Mouse (Mus musculus): ENCODE measurements around the gene Ipo4.

Ipo4 gene

DNA sequence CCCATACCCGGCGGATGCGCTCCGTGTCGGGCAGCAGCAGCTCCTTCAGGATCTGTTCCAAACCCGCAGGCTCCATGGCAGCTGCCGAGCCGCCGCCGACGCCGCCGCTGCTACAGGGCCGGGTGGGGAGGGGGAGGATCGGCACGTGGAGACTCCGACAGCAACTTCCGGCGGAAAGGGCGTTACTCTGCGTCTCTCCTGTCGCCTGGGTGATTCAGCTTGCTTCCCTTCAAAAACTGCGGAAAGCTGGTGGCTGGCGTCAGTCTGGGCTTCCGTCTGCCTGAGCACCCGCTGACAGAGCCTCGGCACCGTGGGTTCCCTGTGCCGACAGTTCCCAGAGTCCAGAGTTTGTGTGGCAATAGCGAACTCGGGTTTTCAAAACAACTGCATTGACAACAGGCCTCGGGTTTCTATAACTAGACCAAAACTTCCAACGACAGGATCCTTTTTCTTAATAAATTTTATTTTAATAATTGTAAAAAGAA is at the start of gene Ipo4:
Gene Ipo4, minus strand, starts transcription at position 435 of the 485 bp plus-strand sequence.
- peak; percentile 97 for ATAC-seq (ENCODE audit: low TSS enrichment)

DNA sequence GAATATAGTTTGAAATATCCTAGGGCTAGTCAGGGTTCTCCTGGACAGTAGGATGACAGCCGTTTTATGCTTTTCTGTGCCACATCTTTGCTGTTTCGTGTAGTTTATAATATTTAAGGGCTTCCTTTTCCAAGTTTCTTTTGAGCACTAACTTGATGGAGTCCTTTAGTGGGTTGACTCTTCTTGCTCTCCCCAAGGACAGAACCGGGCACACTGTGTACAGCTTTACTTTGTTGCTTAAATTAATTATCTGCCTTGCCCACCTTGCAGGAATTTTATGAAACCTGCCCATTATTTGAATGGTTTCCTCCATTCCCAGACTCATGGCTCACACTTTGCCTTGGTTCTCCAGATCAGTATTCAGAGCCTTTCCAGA is 46.3 kb upstream of the Ipo4 start:
- ATAC-seq (ENCODE audit: low TSS enrichment) = no peak; the same call in 1 of the 2 replicates

DNA sequence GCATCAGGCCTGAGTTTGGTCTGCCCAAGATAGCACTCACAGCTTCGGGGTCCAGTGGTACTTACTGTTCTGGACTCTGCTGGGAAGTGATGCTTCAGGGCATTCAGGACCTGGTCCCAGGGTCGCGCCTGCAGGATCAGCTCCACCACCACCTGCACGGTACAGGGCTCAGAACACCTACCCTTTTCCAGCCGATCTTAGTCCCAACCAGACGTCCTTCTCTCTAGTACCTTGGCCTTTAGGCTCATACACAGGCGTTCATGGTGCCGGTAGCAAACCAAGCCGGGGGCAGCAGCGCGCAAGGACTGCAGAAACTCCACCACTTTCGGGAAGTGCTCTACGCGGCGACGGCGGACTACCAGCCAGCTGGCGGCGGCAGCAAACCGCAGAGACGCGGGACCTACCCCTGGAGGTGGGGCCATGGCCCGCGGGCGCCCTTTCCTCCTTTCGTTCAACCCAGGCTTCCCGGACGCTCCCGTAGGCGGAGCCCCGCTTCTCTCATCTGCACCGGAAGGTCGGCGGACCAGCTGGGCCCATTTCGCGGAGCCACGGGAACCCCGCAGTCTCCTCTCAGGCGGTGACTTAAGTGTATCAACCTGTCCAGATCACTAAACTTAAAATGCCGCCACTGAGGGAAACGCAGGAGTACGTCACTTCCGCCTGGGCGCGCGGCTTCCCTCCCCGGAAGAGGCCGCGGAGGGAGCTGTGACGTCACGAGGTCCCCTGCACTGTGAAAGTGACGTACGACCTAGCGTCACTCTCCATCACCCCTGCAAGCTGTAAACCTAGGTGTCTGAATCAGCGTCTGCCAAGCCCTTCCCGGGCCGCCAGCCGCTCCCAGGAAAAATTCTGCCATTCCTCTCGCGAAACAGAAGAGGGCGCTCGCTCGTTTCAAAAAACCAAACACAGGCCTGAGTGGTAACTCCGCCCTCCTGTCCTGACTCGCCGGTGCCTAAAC is 45.7 kb upstream of the Ipo4 start, which contains the start of gene Tinf2:
Gene Tinf2, minus strand, starts transcription at position 661 of the 958 bp plus-strand sequence.
- peak; percentile 98 for ATAC-seq (ENCODE audit: low TSS enrichment)

DNA sequence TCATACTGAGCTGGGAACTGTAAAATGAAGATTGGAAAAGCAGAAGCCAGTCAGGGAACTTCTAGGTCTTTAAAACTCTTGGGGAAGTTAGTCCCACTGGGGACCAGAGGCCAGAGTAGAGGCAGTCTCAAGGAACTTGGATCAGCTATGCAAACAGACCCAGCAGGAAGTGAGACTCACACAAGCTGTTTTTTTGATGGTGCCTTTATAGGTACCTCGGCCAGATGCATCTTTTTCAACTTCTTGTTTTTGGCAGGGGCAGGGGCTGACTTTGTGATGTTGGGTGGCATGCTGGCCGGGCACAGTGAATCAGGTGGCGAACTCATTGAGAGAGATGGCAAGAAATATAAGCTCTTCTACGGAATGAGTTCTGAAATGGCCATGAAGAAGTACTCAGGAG is 41.9 kb upstream of the Ipo4 start:
- no peak for ATAC-seq (ENCODE audit: low TSS enrichment)

DNA sequence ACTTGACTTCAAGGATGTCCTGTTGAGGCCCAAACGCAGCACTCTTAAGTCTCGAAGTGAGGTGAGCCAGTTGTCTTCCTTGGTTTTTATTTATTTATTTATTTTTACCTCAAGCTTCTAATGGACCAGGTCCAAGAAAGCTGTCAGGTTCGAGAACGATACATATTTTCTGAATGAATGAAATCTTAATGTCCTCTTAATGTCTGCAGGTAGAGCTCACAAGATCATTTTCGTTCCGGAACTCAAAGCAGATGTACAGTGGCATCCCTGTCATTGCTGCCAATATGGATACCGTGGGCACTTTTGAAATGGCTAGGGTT is 36.9 kb upstream of the Ipo4 start:
- ATAC-seq (ENCODE audit: low TSS enrichment) = no peak

DNA sequence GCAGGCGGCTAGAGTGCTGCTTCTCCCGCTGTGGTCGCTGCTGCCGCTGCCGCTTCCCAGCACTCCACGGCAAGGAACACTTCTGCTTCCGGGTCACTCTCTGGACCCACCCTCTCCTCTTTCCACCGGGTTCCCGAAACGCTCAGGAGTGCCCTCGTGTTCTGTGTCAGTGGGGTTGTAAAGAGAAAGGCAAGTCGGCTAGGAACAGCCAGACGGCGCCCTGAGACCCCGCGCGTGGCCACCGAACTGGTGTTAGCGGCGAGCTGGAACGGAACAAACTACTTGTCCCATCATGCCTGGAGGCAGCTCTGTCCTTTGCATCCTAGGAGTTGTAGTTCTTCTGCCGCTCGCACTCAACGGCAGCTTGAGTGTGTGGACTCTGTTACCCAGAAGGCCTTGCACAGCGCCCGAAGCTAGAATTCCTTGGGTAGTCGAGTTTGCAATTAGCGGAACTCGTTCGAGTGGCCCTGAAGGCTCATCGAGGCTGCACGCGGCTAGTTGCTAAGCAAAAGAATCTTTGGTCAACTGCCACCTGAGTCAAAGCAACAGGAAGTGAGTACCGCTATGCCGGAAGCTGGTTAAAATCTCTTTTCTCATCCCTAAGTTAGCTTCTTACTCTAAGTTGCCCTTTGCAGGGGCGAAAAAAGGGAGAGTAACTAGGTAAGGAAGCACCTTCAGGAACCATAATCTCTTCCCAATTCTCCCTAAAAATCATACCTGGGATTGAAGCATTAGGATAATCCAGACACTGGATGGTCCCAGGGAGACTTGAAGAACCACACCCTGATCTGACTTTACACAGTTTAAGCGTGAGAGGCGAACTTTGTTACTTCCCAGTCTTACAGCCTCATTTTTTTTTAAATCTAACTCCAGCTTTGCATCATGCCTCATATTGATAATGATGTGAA is 36.3 kb upstream of the Ipo4 start, which contains the start of the genes Gmpr2 and Nedd8:
Gene Gmpr2, plus strand, starts transcription at position 109 of the 908 bp plus-strand sequence.
Gene Nedd8, minus strand, starts transcription at position 292 of the 908 bp plus-strand sequence.
- peak; percentile 98 for ATAC-seq (ENCODE audit: low TSS enrichment)

DNA sequence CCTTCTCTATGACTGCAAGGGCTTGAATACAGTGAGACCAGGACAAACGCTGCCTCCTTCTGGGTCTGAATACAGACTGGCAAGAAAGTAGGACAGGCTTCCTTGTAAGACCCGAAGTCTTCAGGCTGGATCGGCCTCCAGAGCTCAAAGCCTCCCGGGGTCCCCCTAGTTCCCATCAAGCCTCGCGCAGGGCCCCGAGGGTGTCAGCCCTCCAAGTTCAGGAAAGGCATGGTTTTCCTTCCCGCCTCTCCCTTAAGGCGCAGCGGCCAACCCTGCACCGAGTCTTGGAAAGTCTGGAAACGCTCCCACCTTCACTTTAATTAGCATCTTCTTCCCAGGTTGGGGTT is 35.7 kb upstream of the Ipo4 start:
- peak; percentile 76 for ATAC-seq (ENCODE audit: low TSS enrichment)

DNA sequence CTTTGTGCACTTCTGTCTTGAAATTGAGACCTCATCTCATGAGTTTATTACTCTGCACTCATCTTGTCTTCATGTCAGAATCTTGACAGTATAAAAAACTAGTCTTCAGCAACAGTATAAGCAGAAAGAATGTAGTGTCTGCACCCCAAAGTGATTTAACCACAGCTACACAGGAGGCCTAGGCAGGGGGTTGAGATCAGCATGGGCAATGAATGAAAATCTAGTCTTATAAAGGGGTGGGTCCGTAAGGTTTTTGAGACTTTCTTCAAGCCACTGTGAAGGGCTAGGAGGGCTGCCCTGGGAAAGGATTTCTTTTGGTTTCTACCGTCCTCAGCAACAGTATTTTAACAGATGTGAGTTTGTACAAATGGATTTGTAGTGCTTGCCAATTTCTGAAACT is 24.9 kb upstream of the Ipo4 start:
- ATAC-seq (ENCODE audit: low TSS enrichment) = 0 out of 2 replicates have a peak, but pooled peaks have one; percentile 4

DNA sequence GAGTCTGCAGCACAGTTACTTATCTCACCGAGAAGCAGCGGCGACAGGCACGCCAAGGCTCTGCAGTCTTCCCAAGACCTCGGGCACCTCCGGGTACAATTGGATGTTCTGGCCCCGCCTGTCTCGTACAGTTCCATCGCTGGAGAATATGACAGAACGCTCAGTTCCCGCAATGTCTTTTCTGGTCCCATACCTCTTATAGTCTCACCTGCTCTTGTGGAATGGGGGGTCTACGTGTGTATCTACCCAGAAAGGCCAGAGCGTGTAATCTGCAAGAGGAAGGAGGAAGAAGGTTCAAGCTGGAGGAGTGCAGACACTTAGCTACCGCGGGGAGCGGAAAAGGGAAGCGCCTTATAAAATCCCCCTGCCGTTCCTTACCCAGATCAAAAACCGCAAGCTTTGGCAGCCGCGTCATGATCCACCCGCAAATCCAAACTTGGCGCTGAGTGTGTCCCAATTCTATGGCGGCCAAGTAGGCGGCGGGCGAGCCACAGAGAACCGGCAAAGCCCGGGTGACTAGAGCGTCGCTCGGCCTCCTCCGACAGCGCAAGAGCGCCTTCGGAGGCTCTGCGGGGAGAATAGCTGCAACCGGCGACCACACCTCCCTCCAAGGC is 24.3 kb upstream of the Ipo4 start, which contains the start of gene Mdp1:
Gene Mdp1, minus strand, starts transcription at position 549 of the 614 bp plus-strand sequence.
- peak; percentile 98 for ATAC-seq (ENCODE audit: low TSS enrichment)

DNA sequence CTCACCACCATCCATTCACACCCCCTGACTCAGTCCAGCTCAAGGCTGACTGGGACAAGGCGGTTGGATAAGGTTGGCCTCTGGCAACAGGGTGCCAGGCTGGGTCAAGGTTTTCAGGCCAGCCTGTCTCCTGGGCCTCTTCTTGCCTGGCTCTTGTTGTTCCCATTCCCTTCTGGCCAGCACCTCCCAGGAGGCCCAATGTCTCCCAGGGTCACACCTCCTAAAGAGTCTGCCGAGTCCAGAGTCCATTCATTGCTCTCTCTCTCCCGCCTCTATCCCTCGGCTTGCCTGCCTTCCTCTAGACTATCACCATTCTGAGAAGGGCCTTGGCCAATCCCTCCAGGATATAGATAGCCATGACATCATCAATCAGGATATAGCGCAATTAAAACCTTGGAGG is 22.3 kb upstream of the Ipo4 start:
- no peak for ATAC-seq (ENCODE audit: low TSS enrichment)

DNA sequence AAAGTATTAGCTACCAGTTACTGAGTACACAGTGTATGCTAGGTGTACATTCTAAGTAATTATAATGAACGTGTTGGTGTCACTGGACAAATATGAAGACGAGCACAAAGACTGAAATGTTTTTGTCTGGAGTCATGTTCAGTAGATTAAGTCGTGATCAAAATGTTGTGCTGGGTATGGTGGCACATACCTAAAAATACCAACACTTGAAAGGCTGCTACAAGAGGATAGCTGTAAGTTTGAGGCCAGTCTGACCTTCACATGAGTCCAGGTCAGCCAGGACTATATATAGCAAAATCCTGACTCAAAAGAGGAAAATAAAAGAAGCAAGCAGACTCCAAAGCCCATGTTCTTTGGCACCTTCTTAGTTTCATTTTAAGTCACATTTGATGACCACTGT is 21.2 kb upstream of the Ipo4 start:
- ATAC-seq (ENCODE audit: low TSS enrichment) = no peak

DNA sequence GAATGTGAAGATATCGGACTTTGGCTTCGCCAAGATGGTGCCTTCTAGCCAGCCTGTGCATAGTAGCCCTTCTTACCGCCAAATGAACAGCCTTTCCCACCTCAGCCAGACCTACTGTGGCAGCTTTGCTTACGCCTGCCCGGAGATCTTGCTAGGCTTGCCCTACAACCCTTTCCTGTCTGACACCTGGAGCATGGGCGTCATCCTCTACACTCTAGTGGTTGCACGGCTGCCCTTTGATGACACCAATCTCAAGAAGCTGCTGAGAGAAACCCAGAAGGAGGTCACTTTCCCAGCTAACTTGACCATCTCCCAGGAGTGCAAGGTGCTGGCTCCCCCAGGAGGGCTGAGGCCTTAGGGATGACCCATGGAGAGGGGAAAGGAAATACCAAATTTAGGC is 15.8 kb upstream of the Ipo4 start:
- ATAC-seq (ENCODE audit: low TSS enrichment) = no peak

DNA sequence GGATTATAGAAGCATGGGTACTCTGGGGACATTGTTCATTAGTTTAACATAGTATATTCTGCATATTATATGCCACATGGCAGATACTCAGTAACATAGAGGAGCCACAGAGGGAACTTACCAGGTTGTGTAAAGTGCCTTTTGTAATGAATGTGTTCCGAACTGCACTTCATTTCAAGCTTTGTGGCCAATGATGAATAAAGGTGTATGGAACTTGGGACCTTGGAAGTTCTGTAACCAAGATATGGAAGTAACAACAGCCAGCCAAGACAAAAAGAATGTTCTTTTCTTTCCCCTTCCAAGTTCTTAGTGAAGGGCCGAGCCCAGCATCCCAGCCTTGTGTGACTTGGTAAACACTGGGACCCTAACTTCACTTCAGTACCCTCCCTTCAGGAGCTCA is 14.1 kb upstream of the Ipo4 start, which contains the start of gene Tssk4:
Gene Tssk4, plus strand, starts transcription at position 301 of the 400 bp plus-strand sequence.
- ATAC-seq (ENCODE audit: low TSS enrichment) = no peak

DNA sequence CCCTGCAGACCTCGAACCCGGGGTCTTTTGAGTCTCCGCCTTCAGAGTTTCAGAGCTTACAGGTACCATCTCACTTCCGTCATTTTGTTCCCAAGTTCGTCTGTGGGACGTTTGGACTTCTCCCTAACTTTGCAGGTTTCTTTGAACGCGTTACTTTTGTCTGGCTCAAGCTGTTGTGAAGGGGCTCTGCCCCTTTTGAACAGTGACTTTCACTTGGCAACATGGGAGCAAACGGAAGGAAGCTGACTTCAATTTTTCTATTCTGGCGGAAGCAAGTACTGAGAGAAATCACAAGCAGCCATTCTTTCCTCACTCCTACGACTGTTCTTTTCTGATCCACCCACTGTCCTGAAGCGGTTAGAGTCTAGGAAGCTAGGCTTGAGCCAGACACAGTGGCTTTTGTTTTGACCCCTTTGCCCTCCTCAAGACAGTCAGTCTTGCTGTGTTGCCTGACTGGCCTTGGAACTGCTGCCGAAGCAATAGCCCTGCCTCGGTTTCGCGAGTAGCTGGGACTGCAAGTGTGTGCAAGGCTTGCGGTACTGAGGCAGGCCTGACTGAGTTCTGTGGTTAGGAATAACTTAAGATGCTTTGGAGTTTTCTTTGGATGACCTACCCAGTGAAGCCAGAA is 8.6 kb upstream of the Ipo4 start:
- no peak for ATAC-seq (ENCODE audit: low TSS enrichment)

DNA sequence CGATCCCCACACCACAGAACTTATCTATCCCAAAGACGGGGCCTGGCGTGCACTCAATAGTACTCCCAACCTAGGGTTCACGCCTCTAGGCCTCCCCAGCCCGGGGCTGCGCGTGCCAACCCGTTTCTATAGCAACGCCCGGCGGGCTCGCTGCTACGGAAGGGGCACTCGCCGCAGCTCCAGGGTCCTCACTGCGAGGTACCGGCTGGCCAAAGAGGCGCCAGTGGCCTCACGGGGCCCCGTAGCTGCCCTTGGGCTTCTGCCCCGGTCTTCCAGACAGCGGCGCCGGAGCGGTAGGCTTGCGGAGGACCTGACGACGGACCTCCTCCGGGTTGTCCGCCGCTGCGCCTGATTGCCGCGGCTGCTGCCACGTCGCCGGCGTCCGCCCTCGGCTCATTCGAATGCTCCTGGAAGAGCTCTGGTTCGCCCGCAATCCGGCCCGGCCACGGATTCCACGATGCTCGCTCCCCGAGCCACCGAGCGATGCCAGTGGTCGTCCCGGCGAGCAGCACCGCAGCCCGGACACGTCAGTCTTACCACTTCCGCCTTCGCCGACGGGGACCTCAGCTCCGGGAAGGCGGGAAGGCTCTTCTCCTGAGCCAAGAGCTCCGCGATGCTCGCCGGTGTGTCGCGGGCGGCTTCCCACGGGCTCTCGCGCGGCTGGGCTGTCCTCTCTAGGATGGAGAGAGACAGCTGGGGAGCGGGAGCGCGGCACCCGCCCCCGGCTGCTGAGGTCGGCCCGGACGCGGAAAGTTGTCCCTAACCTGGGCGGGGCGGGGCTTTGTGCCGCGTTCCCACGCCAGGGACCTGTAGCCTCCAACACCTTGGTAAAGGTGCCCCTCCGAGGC is 7.5 kb upstream of the Ipo4 start, which contains the start of gene Tm9sf1:
Gene Tm9sf1, minus strand, starts transcription at position 747 of the 848 bp plus-strand sequence.
- peak; percentile 90 for ATAC-seq (ENCODE audit: low TSS enrichment)

DNA sequence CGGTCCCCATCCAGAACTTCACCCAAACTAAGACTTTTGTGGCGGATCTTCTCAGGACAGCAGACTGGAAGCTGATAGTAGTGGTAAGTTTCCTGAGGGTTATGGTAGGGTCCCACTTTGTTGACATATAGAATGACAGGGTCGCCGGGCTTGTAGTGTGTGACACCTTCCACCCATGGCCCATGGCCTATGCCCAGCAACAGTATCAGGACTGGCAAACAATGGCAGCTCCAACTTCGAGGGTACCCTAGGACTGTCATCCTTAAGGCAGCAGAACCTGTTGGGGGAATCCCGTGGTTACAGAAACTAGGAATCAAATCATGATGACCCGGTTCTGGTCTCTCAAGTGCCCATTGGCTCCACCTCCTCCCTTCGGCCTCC is 6.9 kb upstream of the Ipo4 start:
- ATAC-seq (ENCODE audit: low TSS enrichment) = 0 out of 2 replicates have a peak, but pooled peaks have one; percentile 5

DNA sequence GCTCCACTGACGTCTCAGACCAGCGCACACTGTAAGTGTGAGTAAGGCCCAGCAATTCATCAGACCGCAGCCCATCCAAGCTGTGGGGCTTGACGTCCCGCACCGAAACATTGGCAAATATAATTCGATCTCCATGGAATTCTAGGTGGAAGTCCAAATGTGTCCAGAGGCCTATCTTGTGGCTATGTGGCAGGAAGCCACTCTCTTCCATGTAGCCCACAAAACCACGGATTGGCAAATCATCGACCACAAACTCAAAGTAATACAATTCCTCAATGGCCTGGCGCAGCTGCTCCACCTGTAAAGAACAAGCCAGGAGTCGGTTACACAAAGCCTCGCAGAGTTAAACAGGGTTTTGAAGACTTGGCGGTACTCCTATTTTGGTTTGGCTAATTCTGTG is 5.5 kb upstream of the Ipo4 start:
- no peak for ATAC-seq (ENCODE audit: low TSS enrichment)

DNA sequence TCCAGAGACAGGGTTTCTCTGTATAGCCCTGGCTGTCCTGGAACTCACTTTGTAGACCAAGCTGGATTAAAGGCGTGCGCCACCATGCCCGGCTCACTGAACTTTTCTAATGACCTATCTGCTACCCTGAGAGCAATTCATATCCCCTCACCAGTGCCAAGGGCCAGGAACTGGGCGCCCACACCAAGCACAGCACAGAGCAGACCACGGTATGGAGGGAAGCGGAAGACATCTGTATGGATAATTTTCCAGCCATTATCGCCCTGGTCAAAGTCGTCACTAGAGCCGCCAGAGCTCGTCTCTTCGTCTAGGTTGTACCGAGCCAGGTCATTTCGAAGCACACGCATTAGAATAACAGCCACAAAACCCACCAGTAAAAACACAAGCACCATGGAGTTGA is 5.1 kb upstream of the Ipo4 start:
- ATAC-seq (ENCODE audit: low TSS enrichment) = no peak

DNA sequence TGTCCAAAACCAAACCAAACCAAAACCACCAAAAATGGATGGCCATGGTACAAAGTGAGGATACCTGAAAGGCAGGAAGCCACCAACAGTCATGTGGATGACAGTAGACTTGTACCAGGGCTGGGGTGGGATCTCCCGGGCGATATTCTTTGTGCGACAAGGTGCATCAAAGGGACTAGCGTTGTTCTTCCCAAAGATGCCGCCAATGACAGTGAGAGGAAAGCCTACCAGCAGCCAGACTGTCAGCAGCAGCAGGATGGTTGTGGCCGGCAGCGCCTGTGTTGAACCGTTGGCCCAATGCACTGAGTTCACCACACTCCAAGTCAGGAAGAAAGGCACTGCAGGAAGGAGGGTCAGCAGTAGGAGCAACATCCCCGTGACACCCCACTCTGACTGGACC is 2.0 kb upstream of the Ipo4 start, which contains the start of gene Gm49378:
Gene Gm49378, minus strand, starts transcription at position 101 of the 400 bp plus-strand sequence.
- no peak for ATAC-seq (ENCODE audit: low TSS enrichment)
